22 mouse cellular contexts compared by ENCODE assay signal in the genomic region with DNA sequence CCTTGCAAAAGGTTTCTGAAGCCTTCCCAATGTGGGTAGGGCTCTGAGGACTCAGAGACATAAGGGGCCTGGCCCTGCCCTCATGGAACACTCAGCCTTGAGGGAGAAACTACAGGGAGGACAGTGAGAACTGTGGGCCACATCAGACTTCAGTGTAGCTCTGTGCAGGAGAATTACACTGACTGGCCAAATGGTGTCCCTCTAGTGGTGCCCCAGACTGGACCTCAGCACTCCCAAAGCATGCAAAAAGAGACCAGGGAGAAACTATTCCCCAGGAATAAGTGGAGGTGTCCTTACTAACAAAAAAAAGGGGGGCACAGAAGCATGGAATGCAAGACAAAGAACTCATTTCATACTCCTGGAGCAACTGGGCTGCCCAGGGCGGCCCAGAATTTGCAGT. TPM values are rescaled to one million over a fixed set of nuclear protein-coding genes. Genes with fewer than 3 reads are reported as not detected.
DNase-seq lines count a peak whose midpoint lies in the region; ATAC-seq lines count a peak whose summit lies in the region.
"Had no signal": no experiment of that assay in that cellular context is flagged by ENCODE, and none has a peak within 500 bp of the region (broad histone marks: within the 10 kb centered on the region; RNA-seq: fewer than 3 reads in every experiment).

No protein-coding gene starts in this region.

- H3K27ac ChIP-seq in hindbrain, embryonic 10.5 days = peak overlapping the region; percentile 84
- H3K27ac ChIP-seq in hindbrain, embryonic 13.5 days = no peak overlapping the region; the same call in 1 of the 2 replicates
- H3K27ac ChIP-seq in neural tube, embryonic 12.5 days = 0 out of 2 replicates have a peak overlapping the region, but pooled peaks have one; percentile 46
- H3K27ac ChIP-seq in midbrain, embryonic 12.5 days (replicated peaks) = peak overlapping the region; percentile 75
- H3K27ac ChIP-seq: heart, adult 2 months; heart, embryonic 15.5 days; hindbrain, embryonic 15.5 days; limb, embryonic 15.5 days; macrophage; neural tube, embryonic 15.5 days had no signal

- DNase-seq in hindbrain, embryonic 10.5 days (ENCODE audit: low spot score) = no peak
- DNase-seq in neural tube, embryonic 10.5 days (ENCODE audit: extremely low spot score, low spot score) = no peak
- DNase-seq in heart, adult 18-20 months = no peak
- no peak for DNase-seq in Muller cell, postnatal 12 days (ENCODE audit: inconsistent ontology term)
- DNase-seq: adrenal gland, postnatal 25 days; cerebellum, adult 9-11 months; gastrocnemius, postnatal 10 days; heart, adult 2 months; kidney, adult 2 months; kidney, postnatal 14 days; layer of hippocampus, adult 9-11 months; liver, postnatal 0 days had no signal

- peaks cover 93% of the 10 kb centered on the region for H3K4me1 ChIP-seq in hindbrain, embryonic 10.5 days (replicated peaks)
- peaks cover 78% of the 10 kb centered on the region for H3K4me1 ChIP-seq in hindbrain, embryonic 13.5 days (replicated peaks)
- peaks cover 60% of the 10 kb centered on the region for H3K4me1 ChIP-seq in neural tube, embryonic 12.5 days
- peaks cover 85% of the 10 kb centered on the region for H3K4me1 ChIP-seq in midbrain, embryonic 12.5 days

- 58% methylated on average over 1 of the region's 1 CpGs for WGBS in hindbrain, embryonic 10.5 days
- WGBS in hindbrain, embryonic 13.5 days = 39% methylated on average over 1 of the region's 1 CpGs
- WGBS in neural tube, embryonic 12.5 days = 42% methylated on average over 1 of the region's 1 CpGs
- WGBS in midbrain, embryonic 12.5 days = 50% methylated on average over 1 of the region's 1 CpGs

- no peak for ATAC-seq in hindbrain, embryonic 13.5 days (ENCODE audit: low FRiP score)
- ATAC-seq in neural tube, embryonic 12.5 days (ENCODE audit: low FRiP score, low read depth) = no peak
- ATAC-seq in midbrain, embryonic 12.5 days (ENCODE audit: low FRiP score, low read depth) = no peak
- ATAC-seq: activated CD4-positive, CD25-positive, alpha-beta regulatory T cell, adult 4 months; liver, postnatal 0 days; Patski had no signal

- H3K4me3 ChIP-seq in hindbrain, embryonic 10.5 days = no peak overlapping the region
- no peak overlapping the region for H3K4me3 ChIP-seq in hindbrain, embryonic 13.5 days
- H3K4me3 ChIP-seq in neural tube, embryonic 12.5 days = no peak overlapping the region
- no peak overlapping the region for H3K4me3 ChIP-seq in midbrain, embryonic 12.5 days
- H3K4me3 ChIP-seq: heart, adult 2 months; heart, embryonic 15.5 days; hindbrain, embryonic 15.5 days; limb, embryonic 15.5 days; neural tube, embryonic 15.5 days had no signal

- no peak overlapping the region for H3K9ac ChIP-seq in hindbrain, embryonic 13.5 days
- H3K9ac ChIP-seq in neural tube, embryonic 12.5 days = no peak overlapping the region
- 0 out of 2 replicates have a peak overlapping the region, but pooled peaks have one; percentile 4 for H3K9ac ChIP-seq in midbrain, embryonic 12.5 days (replicated peaks)
- H3K9ac ChIP-seq: heart, embryonic 15.5 days; hindbrain, embryonic 15.5 days; limb, embryonic 15.5 days; liver, postnatal 0 days; neural tube, embryonic 15.5 days had no signal

- no peaks in the 10 kb centered on the region for H3K9me3 ChIP-seq in hindbrain, embryonic 10.5 days
- H3K9me3 ChIP-seq in hindbrain, embryonic 13.5 days = no peaks in the 10 kb centered on the region
- H3K9me3 ChIP-seq in neural tube, embryonic 12.5 days = no peaks in the 10 kb centered on the region
- no peaks in the 10 kb centered on the region for H3K9me3 ChIP-seq in midbrain, embryonic 12.5 days
- H3K9me3 ChIP-seq: heart, embryonic 15.5 days; hindbrain, embryonic 15.5 days; limb, embryonic 15.5 days; neural tube, embryonic 15.5 days had no signal

- H3K36me3 ChIP-seq in hindbrain, embryonic 10.5 days = no peaks in the 10 kb centered on the region
- no peaks in the 10 kb centered on the region for H3K36me3 ChIP-seq in hindbrain, embryonic 13.5 days
- no peaks in the 10 kb centered on the region for H3K36me3 ChIP-seq in neural tube, embryonic 12.5 days
- H3K36me3 ChIP-seq in midbrain, embryonic 12.5 days = no peaks in the 10 kb centered on the region
- H3K36me3 ChIP-seq: heart, embryonic 15.5 days; hindbrain, embryonic 15.5 days; limb, embryonic 15.5 days; neural tube, embryonic 15.5 days had no signal

- H3K27me3 ChIP-seq in hindbrain, embryonic 10.5 days (ENCODE audit: insufficient read depth, poor library complexity, severe bottlenecking) = no peaks in the 10 kb centered on the region
- H3K27me3 ChIP-seq in hindbrain, embryonic 13.5 days = no peaks in the 10 kb centered on the region
- H3K27me3 ChIP-seq in neural tube, embryonic 12.5 days (replicated peaks) = no peaks in the 10 kb centered on the region
- H3K27me3 ChIP-seq in midbrain, embryonic 12.5 days = peaks cover 14% of the 10 kb centered on the region
- H3K27me3 ChIP-seq: hindbrain, embryonic 15.5 days; limb, embryonic 15.5 days; neural tube, embryonic 15.5 days; Patski had no signal

- H3K4me2 ChIP-seq in hindbrain, embryonic 13.5 days = no peak overlapping the region
- no peak overlapping the region for H3K4me2 ChIP-seq in neural tube, embryonic 12.5 days (replicated peaks)
- H3K4me2 ChIP-seq in midbrain, embryonic 12.5 days (replicated peaks) = no peak overlapping the region; the same call in 1 of the 2 replicates
- H3K4me2 ChIP-seq: heart, embryonic 15.5 days; hindbrain, embryonic 15.5 days; limb, embryonic 15.5 days; neural tube, embryonic 15.5 days had no signal

RNA-seq across cellular contexts. Expression of gene Cplx2, which starts 43.1 kb away (rescaled TPM):
- 6.7 and 10.2 TPM in 2 replicates for polyA plus RNA-seq in hindbrain, embryonic 10.5 days (2016; fragmentation: Nextera tagmentation; extraction: Ambion mirVana)
- 15.8 and 21.2 TPM in 2 replicates for polyA plus RNA-seq in hindbrain, embryonic 13.5 days (2015; fragmentation: Nextera tagmentation; extraction: Ambion mirVana)
- 13.6 and 15.4 TPM in 2 replicates for polyA plus RNA-seq in neural tube, embryonic 12.5 days (2016; fragmentation: Nextera tagmentation; extraction: Ambion mirVana)
- 22.0 and 22.6 TPM in 2 replicates for polyA plus RNA-seq in midbrain, embryonic 12.5 days (2016; fragmentation: Nextera tagmentation; extraction: Ambion mirVana)
- total RNA-seq in heart, adult 18-20 months (2021) = 1 to 10 TPM; 2.0 to 2.5 TPM
- polyA plus RNA-seq: activated CD4-positive, CD25-positive, alpha-beta regulatory T cell, adult 4 months; macrophage had no signal
